In genomic region chr11:69576307-69576706, GRCm38 (mm10) we compare ENCODE assay signal across 1 mouse cellular context.
TF ChIP-seq lines count a peak whose summit lies in the region.

No protein-coding gene starts in this region.

TF ChIP-seq in CH12.LX, 34 proteins besides CTCF, POLR2A, EP300 and RAD21:
- TF ChIP-seq ZNF384 (IDR thresholded peaks at IDR 0.05; ENCODE audit: low read depth, low read length) (no peak), SMC3 (IDR thresholded peaks at IDR 0.05; ENCODE audit: low read depth, low read length) (no peak), MEF2A (IDR thresholded peaks at IDR 0.05; ENCODE audit: borderline replicate concordance, low read depth, low read length) (no peak), BHLHE40 (IDR thresholded peaks at IDR 0.05; ENCODE audit: low read depth, low read length) (no peak), POLR2AphosphoS2 (IDR thresholded peaks at IDR 0.05; ENCODE audit: low read depth, low read length) (no peak), ZKSCAN1 (IDR thresholded peaks at IDR 0.05; ENCODE audit: borderline replicate concordance, low read depth, low read length) (no peak), TCF12 (IDR thresholded peaks at IDR 0.05; ENCODE audit: low read depth, low read length) (no peak)
TF ChIP-seq in CH12.LX: peak in this region for 0.
